Mouse (Mus musculus): ENCODE results near the gene B430306N03Rik. TPM values are rescaled to one million over a fixed set of nuclear protein-coding genes. Genes with fewer than 3 reads are reported as not detected.
"Not testable (repeated sequence)": the region's sequence is repeated elsewhere in the genome, so short reads cannot be mapped to it uniquely, and the experiment has no call there.

B430306N03Rik gene
- polyA plus RNA-seq, 1 experiment = 0.89 TPM

DNA sequence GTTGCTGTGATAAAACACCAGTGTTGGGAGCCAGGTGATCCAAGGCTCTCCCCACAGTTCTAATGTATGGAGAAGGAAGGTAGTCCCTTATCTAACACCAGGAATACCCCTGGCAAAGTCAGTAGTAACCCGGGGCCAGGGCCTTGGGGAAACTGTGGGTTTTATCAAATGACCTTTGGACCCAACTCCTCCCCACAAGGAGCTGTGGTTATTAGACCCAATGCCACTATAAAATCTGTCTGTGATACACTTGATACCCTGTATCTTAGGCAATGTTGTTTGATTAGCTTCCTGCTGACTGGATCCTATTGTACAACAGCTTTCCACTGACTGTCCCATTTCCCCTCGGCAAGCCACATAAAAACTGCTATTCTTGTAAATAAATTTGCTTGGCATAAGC lies 3.8 kb upstream of the B430306N03Rik start:
- DNase-seq (ENCODE audit: low read depth) = no peak

GRCm38 (mm10) chr17:48318686-48319085 lies 2.7 kb downstream of the B430306N03Rik start:
- no peak for DNase-seq (ENCODE audit: low read depth)

DNA sequence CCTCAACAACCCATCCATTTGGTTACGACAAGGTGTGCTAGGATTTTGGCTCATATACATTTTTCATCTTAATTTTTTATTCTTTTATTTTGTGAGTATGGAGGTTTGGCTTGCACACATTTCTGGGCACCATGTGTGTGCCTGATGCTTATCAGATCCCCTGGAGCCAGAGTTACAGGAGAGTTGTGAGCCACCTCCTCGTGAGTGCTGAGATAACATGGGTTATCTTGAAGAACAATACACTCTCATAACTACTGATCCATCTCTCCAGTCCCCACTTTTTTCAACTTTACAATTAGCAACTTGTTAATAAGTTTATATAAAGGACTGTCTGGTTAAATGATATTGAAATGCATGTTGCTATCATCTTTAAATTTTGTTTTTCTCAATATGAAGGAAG lies 5.3 kb downstream of the B430306N03Rik start:
- no peak for DNase-seq (ENCODE audit: low read depth)

GRCm38 (mm10) chr17:48323236-48323635 lies 7.3 kb downstream of the B430306N03Rik start:
- no peak for DNase-seq (ENCODE audit: low read depth)

- DNase-seq (ENCODE audit: low read depth) = no peak
Measured at GRCm38 (mm10) chr17:48324258-48324657, 8.3 kb downstream of the B430306N03Rik start.

- DNase-seq (ENCODE audit: low read depth) = no peak
Measured at GRCm38 (mm10) chr17:48325093-48325492, 9.2 kb downstream of the B430306N03Rik start.

GRCm38 (mm10) chr17:48325638-48326037 lies 9.7 kb downstream of the B430306N03Rik start:
- no peak for DNase-seq (ENCODE audit: low read depth)

DNA sequence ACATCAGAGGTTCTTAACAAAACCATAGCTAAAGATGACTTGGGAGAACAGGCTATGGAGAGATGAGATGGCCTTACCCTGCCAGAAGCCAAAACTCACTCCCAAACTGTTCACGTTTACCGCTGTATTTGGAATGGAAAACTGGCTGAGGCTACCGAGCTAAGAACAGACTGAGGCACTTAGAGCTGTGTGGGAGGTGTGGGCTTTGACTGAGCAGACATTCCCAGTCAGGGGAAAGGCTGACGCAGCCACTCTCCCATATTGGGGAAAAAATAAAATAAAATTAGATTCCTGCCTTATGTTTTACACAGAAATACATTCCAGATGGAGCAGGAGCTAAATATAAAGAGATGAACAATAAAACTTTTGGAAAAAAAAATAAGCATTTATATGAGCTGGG lies 10.7 kb downstream of the B430306N03Rik start:
- DNase-seq (ENCODE audit: low read depth) = no peak

- no peak for DNase-seq (ENCODE audit: low read depth)
Measured at GRCm38 (mm10) chr17:48332524-48332923, 16.6 kb downstream of the B430306N03Rik start.

DNA sequence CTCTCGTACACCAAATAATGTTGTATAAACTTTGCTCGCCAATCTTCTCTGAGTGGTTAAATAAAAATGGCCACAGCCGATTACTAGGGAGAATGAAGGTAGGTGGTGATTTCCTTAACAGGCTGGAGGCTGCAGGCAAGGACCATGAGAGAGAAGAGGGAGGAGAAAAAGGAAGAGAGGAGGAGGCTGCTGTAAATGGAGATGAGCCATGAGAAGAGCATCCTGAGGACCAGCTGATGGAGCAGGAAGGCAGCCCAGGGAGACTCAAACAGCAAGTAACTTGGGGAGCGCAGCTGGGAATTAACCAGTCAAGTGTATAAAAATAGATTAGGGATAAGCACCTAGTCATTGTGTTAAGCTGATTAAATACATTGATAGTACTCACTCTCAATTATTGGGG lies 18.2 kb downstream of the B430306N03Rik start:
- no peak for DNase-seq (ENCODE audit: low read depth)

DNA sequence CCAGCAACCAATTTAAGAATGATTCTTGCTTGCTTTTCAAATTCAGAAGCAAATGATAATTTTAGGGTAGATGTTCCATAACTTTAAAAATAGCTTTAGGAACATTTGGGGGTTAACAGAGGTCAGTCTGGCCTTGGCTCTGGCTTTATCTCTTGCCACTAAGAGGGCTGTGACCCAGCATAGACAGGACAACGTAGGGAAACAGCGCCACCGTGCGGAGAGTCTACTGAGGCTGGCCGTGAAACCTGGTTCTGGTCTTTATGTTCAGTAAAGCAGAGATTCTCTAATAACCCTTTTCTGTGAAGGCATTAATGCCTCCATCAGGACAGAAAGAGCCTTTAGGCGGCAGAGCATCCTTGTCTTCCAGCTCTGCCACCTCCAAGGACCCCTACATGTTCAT lies 20.9 kb downstream of the B430306N03Rik start:
- DNase-seq (ENCODE audit: low read depth) = no peak

DNA sequence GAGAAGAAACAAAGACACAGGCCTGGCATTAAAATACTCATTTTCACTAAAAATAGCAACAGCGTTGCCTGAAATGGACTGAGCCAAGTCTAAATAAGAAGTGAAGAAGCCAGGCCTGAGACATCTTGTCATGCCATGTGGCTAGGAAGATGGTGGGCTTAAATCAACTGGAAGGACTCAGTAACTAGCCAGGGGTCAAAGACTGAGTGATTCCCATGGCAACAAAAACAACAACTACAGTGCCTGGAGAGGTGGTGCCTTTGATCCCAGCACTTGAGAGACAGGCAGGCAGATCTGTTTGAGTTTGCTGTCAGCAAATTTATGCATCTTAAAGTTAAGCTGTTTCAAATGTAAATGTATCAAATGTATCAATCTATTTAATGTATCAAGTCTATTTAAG lies 24.3 kb downstream of the B430306N03Rik start:
- DNase-seq (ENCODE audit: low read depth) = no peak

GRCm38 (mm10) chr17:48341947-48342346 lies 26.0 kb downstream of the B430306N03Rik start:
- no peak for DNase-seq (ENCODE audit: low read depth)

- no peak for DNase-seq (ENCODE audit: low read depth)
Measured at GRCm38 (mm10) chr17:48343065-48343464, 27.1 kb downstream of the B430306N03Rik start.

GRCm38 (mm10) chr17:48345824-48346223 lies 29.9 kb downstream of the B430306N03Rik start:
- no peak for DNase-seq (ENCODE audit: low read depth)

GRCm38 (mm10) chr17:48346231-48346630 lies 30.3 kb downstream of the B430306N03Rik start, which contains the start of gene Trem2:
Trem2 (plus strand) TSS chr17:48346401.
- no peak for DNase-seq (ENCODE audit: low read depth)

- DNase-seq (ENCODE audit: low read depth) = no peak
Measured at GRCm38 (mm10) chr17:48346834-48347233, 30.9 kb downstream of the B430306N03Rik start.

GRCm38 (mm10) chr17:48347287-48347686 lies 31.3 kb downstream of the B430306N03Rik start:
- DNase-seq (ENCODE audit: low read depth) = no peak

DNA sequence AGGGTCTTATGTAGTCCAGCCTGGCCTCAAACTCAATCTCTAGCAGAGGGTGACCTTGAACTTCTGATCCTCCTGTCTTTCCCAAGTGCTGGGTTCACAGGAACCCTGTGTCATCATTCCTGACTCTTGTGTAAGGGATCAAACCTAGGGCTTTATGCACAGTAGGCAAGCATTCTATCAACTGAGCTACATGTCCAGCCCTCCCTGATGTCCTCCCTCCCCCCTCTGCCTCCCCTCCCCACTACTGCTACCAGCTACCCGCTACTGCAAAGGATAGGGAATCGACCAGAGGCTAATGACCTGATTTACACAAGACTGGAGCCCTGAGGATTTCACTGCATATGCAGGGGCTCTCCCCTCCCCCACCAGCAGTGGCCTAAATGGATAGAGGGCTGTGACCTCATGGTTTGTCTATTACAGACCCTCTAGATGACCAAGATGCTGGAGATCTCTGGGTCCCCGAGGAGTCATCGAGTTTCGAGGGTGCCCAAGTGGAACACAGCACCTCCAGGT lies 34.8 kb downstream of the B430306N03Rik start:
- DNase-seq (ENCODE audit: low read depth) = no peak

- not testable (repeated sequence) for DNase-seq (ENCODE audit: low read depth)
Measured at GRCm38 (mm10) chr17:48352976-48353375, 37.0 kb downstream of the B430306N03Rik start.

DNA sequence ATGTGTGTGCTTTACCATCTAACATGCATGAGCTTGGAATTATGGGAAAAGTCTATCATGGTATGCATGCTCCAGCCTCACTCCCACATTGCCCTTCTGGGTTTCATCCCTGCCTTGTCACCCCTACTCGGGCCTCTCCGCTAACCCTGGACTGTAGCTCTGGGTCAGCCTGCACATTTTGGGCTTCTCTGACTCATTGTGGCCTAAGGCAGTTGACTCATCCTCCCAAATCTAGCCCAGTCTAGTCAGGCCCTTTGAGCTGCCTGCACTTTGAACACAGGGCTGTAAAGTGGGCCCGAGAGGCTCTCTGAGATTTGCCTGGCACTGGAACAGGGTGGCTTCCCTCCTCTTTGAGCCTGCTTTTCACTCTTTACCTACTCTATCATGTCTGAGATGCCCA lies 39.9 kb downstream of the B430306N03Rik start:
- DNase-seq (ENCODE audit: low read depth) = no peak

DNA sequence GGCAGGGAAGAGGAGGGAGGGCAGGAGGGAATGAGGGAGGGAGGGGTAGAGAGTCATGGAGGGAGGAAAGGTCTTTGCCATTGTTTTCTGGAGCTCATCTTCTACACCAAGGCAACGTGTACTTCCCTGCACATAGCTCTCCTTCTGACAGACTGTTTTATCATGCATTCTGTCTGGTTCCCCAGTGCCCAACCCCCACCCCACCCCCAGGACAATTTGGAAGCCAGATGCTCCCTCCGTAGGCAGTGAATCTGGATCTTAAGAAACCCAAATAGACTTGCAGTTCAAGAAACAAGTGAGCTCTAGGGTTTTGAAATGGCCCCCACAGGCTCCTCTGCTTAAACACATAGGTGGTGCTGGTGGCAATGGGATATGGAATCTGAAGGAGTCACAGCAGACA lies 42.0 kb downstream of the B430306N03Rik start:
- DNase-seq (ENCODE audit: low read depth) = no peak

GRCm38 (mm10) chr17:48359616-48360015 lies 43.7 kb downstream of the B430306N03Rik start, which contains the start of gene Treml1:
Treml1 (plus strand) TSS chr17:48359916.
- DNase-seq (ENCODE audit: low read depth) = no peak

GRCm38 (mm10) chr17:48360462-48360861 lies 44.5 kb downstream of the B430306N03Rik start:
- DNase-seq (ENCODE audit: low read depth) = no peak
